Mouse (Mus musculus) Muller cell, postnatal 12 days (primary cell): ENCODE measurements around the gene Musk.
A peak's percentile ranks its signal among the peaks of the same experiment; 100 is the strongest.

Experiments
- DNase-seq: peaks from one replicate; pipeline ENCODE4 v3.0.0-alpha.2; 2015; ENCODE audit errors: inconsistent ontology term

Gene Musk

DNA sequence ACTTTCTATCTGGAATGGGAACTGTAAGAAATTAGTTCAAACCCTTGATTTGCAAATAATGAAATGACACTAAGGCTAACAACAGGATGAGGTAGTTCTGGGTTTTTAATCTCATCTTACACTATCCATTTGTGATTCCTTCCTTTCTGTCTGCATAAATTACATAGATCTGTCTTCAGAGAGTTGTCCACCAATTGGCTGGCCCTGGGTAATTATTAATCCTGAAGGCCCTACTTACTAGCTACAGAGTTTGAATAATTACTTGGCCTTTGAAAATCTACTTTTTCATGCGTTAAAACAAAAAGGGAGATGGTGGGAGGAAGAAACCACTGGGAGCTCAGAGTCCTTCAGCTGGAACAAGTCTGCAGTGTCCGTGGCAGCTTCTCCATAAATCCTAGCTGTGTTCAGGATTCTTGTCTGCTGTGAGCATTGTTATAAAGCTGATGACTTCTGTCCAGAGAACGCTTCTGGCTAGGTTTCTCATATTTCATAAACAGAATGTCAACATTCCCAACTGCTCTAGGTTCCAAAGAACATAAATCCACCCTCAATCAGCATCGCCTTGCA is 29.3 kb downstream of the Musk start:
- no peak for DNase-seq

DNA sequence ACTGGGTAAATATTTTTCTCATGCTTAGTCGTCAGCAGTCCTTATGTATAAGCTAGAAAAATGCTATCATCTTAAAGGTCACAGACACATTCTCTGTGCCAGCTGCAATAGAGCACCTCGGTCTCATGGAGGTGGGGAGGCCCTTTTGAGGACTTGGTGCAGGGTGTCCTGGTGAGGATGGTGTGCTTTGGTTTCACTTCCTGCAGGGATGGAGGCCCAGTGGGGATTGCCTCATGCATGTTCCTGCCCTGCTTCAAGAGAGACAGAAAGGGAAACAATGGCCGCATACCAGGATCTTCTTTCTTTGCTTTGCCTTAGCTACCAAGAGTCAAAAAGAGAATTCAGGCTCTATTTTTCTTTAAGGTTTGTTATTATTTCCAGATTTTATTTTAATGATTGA is 31.8 kb downstream of the Musk start:
- no peak for DNase-seq

DNA sequence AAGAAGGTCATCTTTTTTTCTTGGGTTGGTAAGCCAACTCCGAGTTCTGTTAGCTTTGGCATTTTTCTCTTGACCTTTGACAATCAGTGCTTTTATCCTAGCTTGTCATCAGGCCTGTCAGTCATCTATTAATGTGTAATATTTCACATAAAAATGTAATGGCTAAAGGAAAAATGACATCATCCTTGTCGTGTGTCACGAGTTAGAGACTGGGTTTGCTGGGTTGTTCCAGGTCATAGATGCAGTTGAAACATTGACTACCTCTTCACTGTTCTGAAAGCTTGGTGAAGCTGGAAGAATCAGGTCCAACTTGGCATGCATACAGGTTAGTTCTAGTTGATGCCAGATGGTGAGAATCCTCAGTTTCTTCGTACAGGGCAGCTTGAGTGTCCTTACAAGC is 34.5 kb downstream of the Musk start:
- no peak for DNase-seq

DNA sequence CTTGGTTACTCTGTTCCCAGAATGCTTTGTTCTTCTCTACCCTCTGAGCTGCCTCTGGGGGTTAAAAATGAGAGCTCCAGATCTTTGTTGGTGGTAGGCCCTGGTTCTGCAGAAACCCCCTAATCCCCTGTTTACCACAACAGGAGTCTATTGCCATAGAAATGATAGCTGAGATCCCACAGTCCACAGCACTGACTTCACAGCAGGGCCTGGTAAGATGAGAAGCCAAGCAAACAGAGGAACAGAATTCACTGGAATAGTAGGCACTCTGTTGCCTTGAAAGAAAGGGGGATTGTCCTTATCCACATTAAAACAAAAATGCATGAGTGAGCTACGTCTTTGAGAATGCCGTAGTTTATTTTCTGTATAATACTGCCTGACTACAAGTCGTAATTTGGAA is 41.0 kb downstream of the Musk start:
- DNase-seq, result peak; percentile 72

DNA sequence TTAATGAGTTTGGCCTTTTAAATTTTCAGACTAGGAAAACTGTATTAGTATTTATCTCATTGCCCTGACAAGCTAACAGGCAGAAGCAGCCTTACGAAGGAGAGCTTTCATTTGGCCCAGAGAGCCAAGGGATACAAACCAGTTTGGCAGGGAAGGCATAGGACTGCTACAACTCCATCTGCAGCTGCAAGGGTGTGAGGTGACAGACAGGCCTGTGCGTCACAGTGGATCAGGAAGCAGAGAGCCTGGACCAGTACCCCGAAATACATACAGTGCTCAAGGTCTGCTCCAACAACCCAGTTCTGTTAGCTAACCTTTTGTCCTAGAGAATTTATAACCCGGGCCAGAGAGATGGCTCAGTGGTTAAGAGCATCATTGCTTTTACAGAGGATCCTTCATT is 42.5 kb downstream of the Musk start:
- DNase-seq, result no peak

DNA sequence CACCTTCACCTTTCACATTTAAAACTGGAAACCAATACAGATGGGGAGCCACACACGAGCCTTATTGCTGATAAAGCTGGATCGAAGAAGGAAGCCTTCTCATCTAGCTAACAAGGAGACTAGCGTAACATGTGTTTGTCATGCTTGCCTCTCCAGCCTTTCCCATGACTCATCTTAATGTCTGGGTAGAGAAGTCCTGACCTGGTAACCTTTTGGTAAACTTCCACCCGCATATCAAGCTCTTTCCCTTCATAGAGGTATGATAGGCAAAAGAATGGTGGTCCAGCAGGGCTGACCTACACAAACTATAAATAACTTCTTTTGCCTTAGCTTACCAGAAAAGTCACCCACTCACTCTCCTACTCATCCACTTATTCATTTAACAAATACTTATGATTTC is 44.3 kb downstream of the Musk start:
- no peak for DNase-seq

DNA sequence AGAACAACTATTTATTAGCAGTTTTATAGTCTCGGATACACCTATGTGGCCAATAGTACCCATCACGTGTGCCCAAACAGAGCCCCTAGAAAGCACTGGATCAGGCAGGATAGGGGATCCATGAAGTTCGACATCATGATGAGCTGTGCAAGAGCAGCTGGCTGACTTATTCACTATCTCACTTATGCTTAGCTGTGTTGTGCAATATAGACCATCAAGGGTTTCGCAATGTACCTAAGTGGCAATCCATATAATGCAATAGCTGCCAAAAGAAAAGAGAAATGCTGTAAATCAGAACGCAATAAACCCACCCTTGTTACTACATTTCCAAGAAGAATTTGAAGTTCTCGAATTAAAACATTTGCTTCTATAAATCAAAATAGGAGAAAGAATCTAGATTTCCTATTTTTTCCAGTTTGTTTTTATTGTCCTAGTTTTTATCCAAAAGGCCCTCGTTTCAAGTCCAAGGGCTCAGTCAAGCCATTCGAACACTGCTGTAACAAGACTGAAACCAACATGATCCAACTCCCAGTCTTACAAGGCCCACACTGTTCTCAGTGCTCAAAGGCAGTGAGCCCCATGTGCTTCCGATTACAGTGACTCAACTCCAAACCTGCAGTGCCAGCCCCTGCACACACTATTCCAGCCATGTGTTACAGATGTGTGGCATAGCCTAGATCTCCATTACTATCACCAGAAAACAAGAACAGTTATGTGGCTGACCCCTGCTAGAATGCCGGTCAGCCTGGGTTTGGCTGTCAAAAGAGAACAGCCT is 45.3 kb downstream of the Musk start:
- no peak for DNase-seq

DNA sequence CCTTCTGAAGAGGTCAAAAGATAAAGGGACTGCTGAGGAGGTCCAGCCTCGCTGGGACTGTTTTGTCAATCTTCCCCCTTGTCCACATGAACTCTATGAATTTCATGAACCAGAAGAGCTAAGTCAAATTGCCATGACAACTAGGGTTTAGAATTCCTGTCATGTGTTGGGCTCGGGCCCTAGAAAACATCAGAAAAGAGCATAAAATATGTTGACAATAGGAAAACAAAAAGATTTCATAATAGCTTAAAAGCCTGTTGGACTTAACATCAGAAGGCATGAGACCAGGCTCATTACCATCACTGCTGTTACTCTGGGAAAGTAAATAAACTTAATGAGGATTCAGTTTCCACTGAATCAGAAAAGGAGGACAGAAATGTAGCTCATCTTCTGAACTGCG is 46.6 kb downstream of the Musk start:
- DNase-seq, result no peak

DNA sequence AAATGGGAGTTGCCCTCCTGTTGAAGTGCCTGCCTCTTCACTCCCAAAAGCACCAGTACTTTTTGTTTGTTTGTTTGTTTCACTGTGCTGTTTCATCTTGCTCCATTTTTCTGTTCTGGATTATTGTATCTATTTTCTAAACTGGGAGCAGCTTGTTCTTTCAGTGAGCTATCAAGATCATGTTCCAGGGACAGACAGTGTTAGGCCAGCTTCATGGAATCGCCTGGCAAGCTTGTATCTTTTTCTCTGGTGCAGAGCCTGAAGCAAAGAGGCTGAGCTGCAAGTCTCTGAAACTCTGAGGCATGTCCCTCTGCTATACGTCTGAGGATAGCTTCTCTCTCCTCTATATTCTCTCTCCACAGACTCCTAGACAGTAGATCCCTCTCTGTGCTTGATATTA is 50.5 kb downstream of the Musk start:
- DNase-seq, result no peak

DNA sequence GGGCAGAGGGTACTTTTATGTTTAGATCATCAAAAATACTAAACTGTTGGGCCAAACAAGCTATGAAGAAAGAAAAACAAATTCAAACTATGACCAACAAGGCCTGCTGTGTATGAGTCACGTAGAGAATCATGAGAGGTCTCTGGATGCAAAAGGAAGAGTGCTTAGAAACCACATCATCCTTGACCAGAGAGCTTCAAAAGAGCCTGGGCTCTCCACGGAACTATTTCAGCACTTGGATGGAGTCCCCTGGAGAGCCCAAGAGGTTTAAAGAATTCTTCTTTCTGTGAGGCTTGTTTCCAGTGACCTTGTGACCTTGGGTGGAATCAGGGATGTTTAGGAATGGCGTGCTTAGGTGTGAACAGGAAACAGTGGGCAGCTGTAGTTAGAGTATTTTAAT is 53.5 kb downstream of the Musk start:
- DNase-seq, result peak; percentile 12

DNA sequence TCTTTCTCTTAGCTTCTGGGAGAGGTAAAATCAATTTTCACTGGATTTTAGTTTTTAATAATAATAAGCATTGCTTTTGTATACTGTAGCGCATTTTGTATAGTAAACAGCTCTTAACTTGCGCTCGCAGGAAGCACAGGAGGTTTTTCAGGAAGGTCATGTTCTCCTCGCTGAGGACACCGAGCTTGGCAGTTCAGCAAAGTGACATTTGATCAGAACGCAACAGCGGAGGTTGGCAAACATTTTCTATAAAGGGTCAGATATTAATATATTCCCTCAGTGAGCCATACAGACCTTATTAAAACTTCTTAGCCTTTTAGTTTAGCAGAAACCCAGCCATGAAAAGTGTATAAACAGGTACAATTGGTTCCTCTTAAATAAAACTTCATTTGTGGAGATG is 64.4 kb downstream of the Musk start:
- DNase-seq, result no peak

DNA sequence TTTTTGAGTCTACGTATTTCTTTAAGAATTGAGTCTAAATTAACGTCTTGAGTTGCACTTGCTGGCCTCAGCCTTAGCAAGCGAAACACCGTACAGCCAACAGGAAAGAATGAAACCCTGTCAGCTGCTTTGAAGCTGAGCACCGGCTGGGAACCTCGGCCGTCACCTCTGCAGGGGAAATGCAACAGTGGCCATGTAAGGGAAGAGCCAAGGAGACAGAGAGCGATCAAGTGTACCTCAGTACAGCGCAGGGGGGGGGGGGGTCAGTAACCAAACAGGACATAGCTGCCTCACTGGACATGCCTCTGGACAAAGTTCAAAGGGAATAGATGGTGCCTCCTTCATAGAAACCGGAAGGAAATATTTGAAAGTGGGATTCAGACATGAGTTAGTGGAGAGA is 65.4 kb downstream of the Musk start:
- DNase-seq, result no peak

DNA sequence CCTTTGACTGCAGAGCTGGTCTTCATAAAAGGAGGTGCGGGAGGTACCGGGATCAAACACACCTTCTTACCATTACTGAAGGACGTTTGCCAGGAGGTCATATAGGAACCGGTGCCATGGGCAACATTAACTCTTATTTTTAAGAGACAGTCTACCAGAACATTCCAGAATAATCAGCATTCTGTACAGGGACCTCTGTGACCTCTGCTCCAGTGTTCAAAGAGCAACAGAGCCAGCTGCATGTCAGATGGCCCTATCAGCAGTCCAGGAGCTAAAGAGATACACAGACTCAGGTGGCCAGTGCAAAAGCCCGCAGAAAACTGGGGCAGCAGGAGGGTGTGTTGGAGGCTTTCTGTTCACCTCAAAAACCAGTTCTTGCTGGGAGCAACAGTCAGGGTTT is 65.8 kb downstream of the Musk start:
- DNase-seq, result no peak

DNA sequence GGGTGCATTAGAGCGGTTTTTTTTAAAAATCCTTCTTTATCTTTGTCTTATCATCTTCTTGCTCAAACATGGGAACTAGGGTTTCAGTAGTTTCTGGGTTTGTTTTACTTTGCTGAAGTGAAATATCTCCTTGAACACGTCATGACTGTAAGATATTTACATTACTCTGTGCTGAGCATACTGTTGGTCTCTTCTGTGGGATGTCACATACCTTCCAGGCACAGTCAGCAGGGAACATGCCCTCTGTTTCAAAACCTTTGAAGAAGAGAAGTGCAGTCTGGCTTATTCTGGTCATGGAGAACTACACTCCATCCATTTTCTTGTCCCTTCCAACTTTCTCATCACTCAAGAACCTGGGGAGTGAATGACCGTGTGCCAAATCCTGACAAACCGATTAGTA is 73.2 kb downstream of the Musk start:
- no peak for DNase-seq

DNA sequence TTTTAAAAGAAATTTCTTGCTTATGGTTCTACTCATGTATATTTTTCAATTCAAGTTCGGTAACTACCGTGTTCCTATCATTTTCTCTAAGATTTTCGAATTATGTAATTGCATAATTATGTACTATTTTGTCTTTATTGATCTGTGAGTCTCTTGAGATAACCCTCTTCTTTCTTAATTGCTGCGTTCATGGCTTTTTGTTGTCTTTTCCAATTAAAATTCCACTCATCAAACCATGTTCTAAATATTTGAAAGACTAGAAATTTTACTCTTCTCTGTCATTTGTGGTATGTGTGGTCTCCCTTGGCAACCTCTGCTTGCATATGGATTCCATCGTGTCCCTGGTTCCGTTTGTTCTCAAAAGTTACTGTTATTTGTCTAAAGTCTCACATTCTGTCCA is 79.6 kb downstream of the Musk start:
- peak; percentile 89 for DNase-seq

DNA sequence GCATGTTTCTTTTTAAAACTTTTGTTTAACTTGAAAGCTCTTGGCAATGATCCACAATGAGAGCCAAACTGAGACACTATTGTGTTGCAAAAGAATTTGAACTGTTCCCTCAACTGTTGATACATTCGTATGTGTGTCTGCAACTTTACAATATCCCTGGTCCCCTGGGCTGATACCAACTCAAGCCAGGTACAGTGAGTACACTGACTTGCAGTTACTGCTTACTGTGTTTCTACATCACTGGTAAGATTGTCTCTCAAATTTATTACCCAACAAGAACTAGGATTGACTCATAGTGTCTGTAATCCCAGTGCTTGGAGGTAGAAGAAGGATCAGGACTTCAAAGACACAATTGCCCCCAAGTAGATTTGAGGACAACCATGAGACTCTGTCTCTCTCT is 85.3 kb downstream of the Musk start:
- DNase-seq, result no peak

DNA sequence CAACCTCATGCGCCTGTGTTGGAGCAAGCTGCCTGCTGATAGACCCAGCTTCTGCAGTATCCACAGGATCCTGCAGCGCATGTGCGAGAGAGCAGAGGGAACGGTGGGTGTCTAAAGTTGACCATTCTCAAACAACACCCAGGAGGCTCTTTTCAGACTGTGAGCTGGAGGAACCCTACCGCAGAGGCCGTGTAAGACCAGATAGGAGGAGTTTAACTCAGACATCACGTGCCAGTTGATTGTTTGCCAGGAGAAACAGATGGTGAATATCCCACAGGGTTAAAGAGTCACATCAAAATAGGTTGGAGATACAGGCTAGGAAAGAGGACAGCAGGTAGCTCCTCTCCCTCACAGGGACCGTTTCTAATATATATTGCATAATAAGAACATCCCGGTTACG is 87.8 kb downstream of the Musk start:
- no peak for DNase-seq

DNA sequence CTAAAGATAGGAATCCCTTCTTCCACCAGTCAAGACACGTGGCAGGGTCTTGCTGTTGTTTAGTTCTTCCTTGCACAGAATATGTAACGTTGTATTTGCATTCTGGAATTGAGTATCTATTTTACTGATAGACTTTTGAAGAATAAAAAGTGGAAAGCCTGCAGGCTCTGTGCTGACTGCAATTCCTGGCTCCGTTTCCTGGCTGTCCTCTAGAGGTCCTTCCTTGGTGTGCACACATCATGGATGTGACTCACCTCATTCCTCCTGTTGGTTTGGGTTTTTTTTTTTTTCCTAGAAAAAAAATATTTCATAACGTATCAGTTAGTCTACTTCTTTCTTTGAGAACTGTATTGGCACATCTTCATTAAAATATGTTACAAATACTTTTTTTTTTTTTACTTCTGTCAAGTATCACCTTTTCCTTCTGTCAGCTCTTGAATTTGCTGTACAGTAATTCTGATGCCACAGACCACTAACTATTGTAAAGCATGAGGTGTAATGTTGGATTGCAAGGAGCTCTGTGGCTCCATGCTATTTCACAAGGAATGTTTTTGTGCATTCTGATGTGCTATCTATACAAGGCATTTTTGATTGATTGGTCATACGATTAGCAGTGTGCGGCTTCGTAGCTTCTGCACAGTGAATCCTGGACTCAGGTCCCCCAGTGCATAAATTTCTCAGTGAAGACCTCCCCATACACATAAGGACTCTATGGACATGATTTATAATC is 88.5 kb downstream of the Musk start:
- no peak for DNase-seq

DNA sequence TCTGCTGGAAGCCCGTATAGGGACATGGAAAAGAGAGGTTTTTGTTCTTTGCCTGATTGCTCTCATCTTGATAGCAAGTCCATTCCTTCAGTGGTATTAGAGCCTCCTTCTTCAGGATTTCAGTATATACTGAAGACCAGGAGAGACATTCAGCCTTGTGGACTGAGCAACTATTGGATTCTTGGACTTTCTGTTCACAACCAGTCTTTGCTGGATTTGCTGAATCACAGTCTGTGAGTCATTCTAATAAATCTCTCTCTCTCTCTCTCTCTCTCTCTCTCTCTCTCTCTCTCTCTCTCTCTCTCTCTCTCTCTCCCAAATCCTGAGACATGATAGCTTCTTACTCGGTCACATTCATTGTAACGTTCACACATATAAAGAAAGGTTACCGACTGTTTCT is 93.4 kb downstream of the Musk start:
- no peak for DNase-seq

DNA sequence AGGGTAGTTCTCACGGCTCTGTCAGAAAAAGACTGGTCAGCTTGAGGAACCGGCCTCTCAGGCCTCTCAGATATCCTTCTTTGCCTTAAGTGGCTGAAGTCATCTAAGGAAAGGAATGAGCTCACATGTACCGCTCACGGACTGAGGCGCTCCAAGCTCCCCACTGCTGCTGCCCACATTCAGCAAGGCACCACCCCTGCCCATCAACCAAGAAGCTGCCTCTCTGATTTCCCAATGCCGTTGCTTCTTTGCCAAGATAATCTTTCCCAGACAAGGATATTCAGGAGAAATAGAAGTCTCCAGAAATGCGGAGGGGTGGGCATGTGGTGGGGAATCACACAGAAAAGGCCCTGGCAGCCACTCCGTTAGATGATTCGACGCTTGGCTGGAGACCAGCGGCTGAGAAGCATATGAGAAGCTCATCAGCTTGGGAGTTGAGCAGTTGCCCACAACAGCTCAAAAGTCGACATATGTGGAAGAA is 115.1 kb downstream of the Musk start:
- DNase-seq, result peak; percentile 71

DNA sequence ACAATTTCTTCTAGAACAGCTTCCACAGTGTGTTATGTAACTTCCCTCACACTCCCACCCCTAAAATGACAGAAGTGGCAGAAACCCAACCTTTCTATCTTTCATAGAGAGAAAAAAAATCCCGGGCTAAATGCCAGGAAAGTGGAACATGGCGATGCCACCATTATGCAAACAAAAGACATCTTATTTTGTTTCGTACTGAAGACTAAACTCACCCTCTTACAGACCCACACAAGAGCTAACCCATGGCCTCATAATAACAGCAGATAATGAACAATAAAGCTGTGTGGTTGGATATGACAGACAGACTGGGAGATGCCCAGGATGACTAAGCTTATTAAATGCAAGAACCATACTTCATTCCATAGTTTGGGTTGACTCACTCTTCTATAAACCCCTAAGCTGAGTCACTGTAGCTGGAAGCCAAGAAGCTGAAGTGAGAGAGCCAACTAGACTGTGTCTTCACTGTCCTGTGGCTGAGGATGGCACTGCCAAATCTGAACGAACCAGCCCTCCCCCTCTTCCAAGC is 116.3 kb downstream of the Musk start:
- DNase-seq, result peak; percentile 96
